Mouse (Mus musculus): ENCODE data around the gene Eapp.

The Eapp gene

DNA sequence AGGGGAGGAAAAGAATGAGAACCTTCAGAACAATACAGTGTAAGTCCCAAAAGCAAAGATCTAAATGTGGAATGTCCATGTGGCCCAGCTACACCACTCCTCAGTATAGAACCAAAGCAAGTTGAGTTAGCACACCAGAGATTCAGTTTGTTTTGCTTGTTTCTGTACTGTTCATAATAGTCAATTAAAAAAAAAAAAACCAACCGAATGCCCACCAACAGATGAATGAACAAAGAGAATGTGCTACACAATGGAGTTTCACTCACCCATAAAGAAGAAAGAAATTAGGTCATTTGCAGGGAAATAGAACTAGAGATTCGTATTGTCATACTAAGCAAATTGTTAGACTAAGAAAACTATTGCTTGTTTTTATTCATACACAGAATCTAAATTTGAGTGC is 63.6 kb downstream of the Eapp start:
- DNase-seq: no peak

DNA sequence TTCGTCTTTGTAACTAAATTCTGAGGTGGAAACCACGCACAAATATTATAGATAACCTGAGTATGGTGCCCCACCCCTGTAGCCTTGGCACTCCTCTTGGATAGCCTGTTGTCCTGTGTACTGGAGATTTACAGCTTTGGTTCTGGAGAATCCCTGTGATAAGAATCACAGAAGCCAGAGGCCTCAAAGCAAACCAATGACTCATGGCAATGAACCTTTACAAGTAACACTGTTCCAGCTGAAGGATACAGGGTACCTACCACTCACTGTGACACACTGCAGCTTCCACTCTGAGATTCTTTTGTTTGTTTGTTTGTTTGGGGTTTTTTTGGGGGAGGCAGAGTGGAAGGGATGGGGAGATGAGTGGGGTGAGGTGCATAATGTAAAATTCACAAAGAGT is 73.8 kb downstream of the Eapp start:
- DNase-seq: no peak
